Mouse (Mus musculus) liver, embryonic 14.5 days (tissue): ENCODE results near the gene Nqo1. TPM values are rescaled to one million over a fixed set of nuclear protein-coding genes. Genes with fewer than 3 reads are reported as not detected.

ENCODE experiments used
- ATAC-seq: fragments of 200-750 bp; cut with Nextera tagmentation; 2 replicates; pipeline ENCODE4 v1.8.0; 2017; ENCODE audit warnings: moderate number of reproducible peaks, mild to moderate bottlenecking, moderate library complexity; ENCODE audit not compliant: insufficient read depth
- DNase-seq, 3 experiments: peaks; one replicate each; pipeline ENCODE4 v3.0.0-alpha.2; 2012 to 2013; ENCODE audit warnings: low read depth in 3 of 3, low spot score in 3 of 3
- H3K27ac ChIP-seq: fragments of 300-500 bp; sonication (generic); 2 replicates; pipeline ENCODE4 v1.5.1; 2014; ENCODE audit warnings: moderate library complexity, mild to moderate bottlenecking, control low read depth, inconsistent platforms
- H3K27me3 ChIP-seq: fragments of 300-500 bp; sonication (generic); 2 replicates; pipeline ENCODE4 v1.6.1; 2014; ENCODE audit warnings: mild to moderate bottlenecking, low read length, moderate library complexity; ENCODE audit not compliant: control insufficient read depth, insufficient read depth
- H3K36me3 ChIP-seq: fragments of 300-500 bp; sonication (generic); replicated peaks from 2 replicates; pipeline ENCODE4 v1.6.1; 2014; ENCODE audit warnings: low read depth; ENCODE audit not compliant: control insufficient read depth, insufficient read depth
- H3K4me1 ChIP-seq, 2 experiments: fragments of 200-500 bp in 1 of 2; fragments of 300-500 bp in 1 of 2; sonication (generic) in 1 of 2; replicated peaks; 2 replicates each; pipeline ENCODE4 v1.6.1; 2012 to 2014; ENCODE audit warnings: antibody characterized with exemption in 1 of 2, inconsistent platforms in 1 of 2, low read length in 1 of 2; ENCODE audit not compliant: control insufficient read depth in 2 of 2, insufficient read depth in 2 of 2
- H3K4me2 ChIP-seq: fragments of 300-500 bp; sonication (generic); 2 replicates; pipeline ENCODE4 v1.6.1; 2014; ENCODE audit warnings: low read depth, mild to moderate bottlenecking, control low read depth, moderate library complexity
- H3K4me3 ChIP-seq, 2 experiments: fragments of 200-500 bp in 1 of 2; fragments of 300-500 bp in 1 of 2; sonication (generic) in 1 of 2; 2 replicates each; pipeline ENCODE4 v1.5.1; 2012 to 2014; ENCODE audit warnings: low read depth in 2 of 2, low read length in 2 of 2, mild to moderate bottlenecking in 2 of 2, control low read depth in 1 of 2, inconsistent platforms in 1 of 2, moderate library complexity in 1 of 2; ENCODE audit not compliant: insufficient read depth in 1 of 2
- H3K9ac ChIP-seq: fragments of 300-500 bp; sonication (generic); replicated peaks from 2 replicates; pipeline ENCODE4 v1.6.1; 2014; ENCODE audit warnings: mild to moderate bottlenecking, control low read depth, moderate library complexity
- H3K9me3 ChIP-seq: fragments of 300-500 bp; sonication (generic); 2 replicates; pipeline ENCODE4 v1.6.1; 2016; ENCODE audit warnings: low read length, mixed read lengths; ENCODE audit not compliant: control insufficient read depth
- CTCF ChIP-seq: IDR thresholded peaks from 2 replicates; pipeline ENCODE4 v1.5.1; 2016; ENCODE audit warnings: antibody characterized with exemption, low read depth, control low read depth
- EP300 ChIP-seq: IDR thresholded peaks from 2 replicates; pipeline ENCODE4 v1.6.1; 2016; ENCODE audit warnings: antibody characterized with exemption, low read depth
- WGBS: fragments of 180-500 bp; shearing (Covaris S2); extraction: QIAGEN DNeasy Blood & Tissue Kit; methylation state at CpG from one replicate; pipeline ENCODE4 v1.1.7; 2014; ENCODE audit not compliant: insufficient replicate concordance; 5-methylcytosine and 5-hydroxymethylcytosine counted together
- polyA plus RNA-seq, 2 experiments: library from polyadenylated mRNA; depleted of rRNA in 1 of 2; stranded (reverse) in 1 of 2; unstranded in 1 of 2; fragments of >200 nt; fragmentation: Nextera tagmentation in 1 of 2; extraction: Ambion mirVana in 1 of 2; gene quantifications; 2 replicates each; pipeline versions ENCODE4 v1.2.1 to v1.2.3; 2012 to 2014

Gene Nqo1
- polyA plus RNA-seq, 2 experiments = 6.9 to 15.1 TPM

- Histone ChIP-seq H3K27ac (no peak overlapping the region), H3K36me3 (no peaks in the 10 kb centered on the region), H3K4me1 (peaks cover 0 to 6% of the 10 kb centered on the region in 2 experiments; a peak in 2 of 4 replicates), H3K27me3 (no peaks in the 10 kb centered on the region), H3K9me3 (no peaks in the 10 kb centered on the region), H3K4me3 (no peak overlapping the region), H3K9ac (no peak overlapping the region), H3K4me2 (no peak overlapping the region)
- ATAC-seq (no peak), DNase-seq (no peak)
- TF ChIP-seq CTCF (no peak), EP300 (no peak)
- 53% methylated on average over 5 of the region's 5 CpGs for WGBS
These were observed 18.4 kb downstream of the Nqo1 start for GRCm38 (mm10) chr8:107384651-107385050.

DNA sequence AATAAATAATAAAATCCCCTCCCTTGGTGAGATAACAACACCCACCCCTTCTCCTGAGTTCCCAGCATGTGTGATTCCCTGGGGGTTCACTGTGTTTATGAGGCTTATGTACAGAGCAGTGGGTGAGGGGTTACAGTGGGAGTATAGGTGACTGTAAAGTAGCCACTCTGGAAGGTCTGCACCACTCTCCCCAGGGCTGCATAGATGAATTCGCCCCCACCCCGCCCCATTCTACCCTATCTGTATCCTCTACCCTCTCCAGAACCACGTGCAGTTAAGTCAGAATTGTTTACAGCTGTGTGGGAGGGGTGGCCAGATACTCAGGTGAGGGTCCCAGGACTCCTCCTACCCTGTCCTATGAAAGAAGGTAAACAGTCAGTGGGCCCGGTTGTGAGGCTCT lies 20.1 kb downstream of the Nqo1 start:
- Histone ChIP-seq H3K4me2 (no peak overlapping the region), H3K4me3 (no peak overlapping the region), H3K9me3 (no peaks in the 10 kb centered on the region), H3K4me1 (peaks cover 0 to 6% of the 10 kb centered on the region in 2 experiments; a peak in 2 of 4 replicates), H3K27ac (no peak overlapping the region), H3K27me3 (no peaks in the 10 kb centered on the region), H3K9ac (no peak overlapping the region), H3K36me3 (no peaks in the 10 kb centered on the region)
- no peak for TF ChIP-seq CTCF
- TF ChIP-seq EP300 = no peak
- WGBS = 46% methylated on average over 4 of the region's 4 CpGs
- ATAC-seq (no peak), DNase-seq (no peak)

DNA sequence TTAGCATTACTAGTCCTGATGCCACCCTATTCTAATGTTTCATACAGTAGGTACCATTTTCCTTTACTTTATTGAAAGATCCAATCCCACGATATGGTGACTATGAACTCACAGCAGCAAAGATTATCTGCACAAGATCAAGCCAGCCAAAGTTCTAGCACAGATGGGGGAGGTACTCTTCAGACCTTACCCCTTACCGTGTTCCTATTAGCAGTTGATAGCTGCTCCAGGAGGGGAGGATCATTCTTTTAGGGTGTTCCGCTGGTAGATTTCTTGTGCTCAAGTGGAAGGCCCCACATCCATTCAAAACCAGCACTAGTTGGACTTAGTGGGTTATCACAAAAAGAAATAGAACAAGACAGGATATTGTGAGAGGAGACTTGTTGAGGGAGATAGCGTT lies 21.3 kb downstream of the Nqo1 start:
- peaks cover 0 to 6% of the 10 kb centered on the region in 2 experiments; a peak in 2 of 4 replicates for H3K4me1 ChIP-seq
- 75% methylated on average over 4 of the region's 4 CpGs for WGBS
- no peak for ATAC-seq

GRCm38 (mm10) chr8:107380734-107381133 lies 22.3 kb downstream of the Nqo1 start:
- Histone ChIP-seq H3K36me3 (no peaks in the 10 kb centered on the region), H3K27me3 (no peaks in the 10 kb centered on the region), H3K4me2 (no peak overlapping the region), H3K9ac (no peak overlapping the region), H3K9me3 (no peaks in the 10 kb centered on the region), H3K4me3 (no peak overlapping the region), H3K27ac (no peak overlapping the region), H3K4me1 (no peaks in the 10 kb centered on the region)
- WGBS = 77% methylated on average over 8 of the region's 8 CpGs
- TF ChIP-seq EP300 (no peak), CTCF (no peak)
- no peak for ATAC-seq
- no peak for DNase-seq

More for the DNA sequence above, 21.3 kb downstream of the Nqo1 start:
- TF ChIP-seq CTCF (no peak), EP300 (no peak)
- no peak for DNase-seq
- H3K27ac ChIP-seq = no peak overlapping the region
- H3K9me3 ChIP-seq = no peaks in the 10 kb centered on the region
- H3K4me3 ChIP-seq = no peak overlapping the region
- H3K4me2 ChIP-seq = no peak overlapping the region
- no peak overlapping the region for H3K9ac ChIP-seq
- no peaks in the 10 kb centered on the region for H3K36me3 ChIP-seq
- H3K27me3 ChIP-seq = no peaks in the 10 kb centered on the region

DNA sequence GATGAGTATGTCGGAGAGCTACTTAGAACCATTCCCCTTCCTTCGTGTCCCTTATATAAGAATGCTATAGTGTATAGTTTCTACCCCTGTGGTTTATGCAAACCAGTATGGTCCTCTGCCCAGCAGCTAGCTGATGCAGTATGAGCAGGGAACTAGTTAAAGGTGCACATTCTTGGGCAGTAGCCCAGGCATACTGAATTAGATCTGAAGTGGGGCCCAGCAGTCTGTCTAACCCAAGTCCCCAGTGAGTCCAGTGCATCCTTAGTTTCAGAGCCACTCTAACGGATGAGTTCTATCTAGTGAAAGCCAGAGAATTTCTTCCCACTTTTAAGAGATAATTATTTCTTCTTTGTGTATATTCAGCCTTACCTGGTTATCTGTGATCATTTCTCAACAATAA lies 25.7 kb downstream of the Nqo1 start:
- 81% methylated on average over 3 of the region's 3 CpGs for WGBS
- TF ChIP-seq EP300 (no peak), CTCF (no peak)
- no peak overlapping the region for H3K9ac ChIP-seq

More for the DNA sequence above, 25.7 kb downstream of the Nqo1 start:
- Histone ChIP-seq H3K27ac (no peak overlapping the region), H3K4me1 (no peaks in the 10 kb centered on the region), H3K4me2 (no peak overlapping the region), H3K9me3 (no peaks in the 10 kb centered on the region), H3K27me3 (no peaks in the 10 kb centered on the region), H3K36me3 (no peaks in the 10 kb centered on the region), H3K4me3 (no peak overlapping the region)
- ATAC-seq (no peak), DNase-seq (no peak)
